Mouse (Mus musculus): ENCODE measurements at regions not wholly inside any gene's neighbourhood (a gene's known extent, or its start where the extent isn't known, plus 50 kb on each side); places are given as distances from the start of the nearest gene placed in this dataset.

- DNase-seq = no peak
These were observed 212.3 kb upstream of the Rbfox1 start for GRCm38 (mm10) chr16:5672871-5673270.

DNA sequence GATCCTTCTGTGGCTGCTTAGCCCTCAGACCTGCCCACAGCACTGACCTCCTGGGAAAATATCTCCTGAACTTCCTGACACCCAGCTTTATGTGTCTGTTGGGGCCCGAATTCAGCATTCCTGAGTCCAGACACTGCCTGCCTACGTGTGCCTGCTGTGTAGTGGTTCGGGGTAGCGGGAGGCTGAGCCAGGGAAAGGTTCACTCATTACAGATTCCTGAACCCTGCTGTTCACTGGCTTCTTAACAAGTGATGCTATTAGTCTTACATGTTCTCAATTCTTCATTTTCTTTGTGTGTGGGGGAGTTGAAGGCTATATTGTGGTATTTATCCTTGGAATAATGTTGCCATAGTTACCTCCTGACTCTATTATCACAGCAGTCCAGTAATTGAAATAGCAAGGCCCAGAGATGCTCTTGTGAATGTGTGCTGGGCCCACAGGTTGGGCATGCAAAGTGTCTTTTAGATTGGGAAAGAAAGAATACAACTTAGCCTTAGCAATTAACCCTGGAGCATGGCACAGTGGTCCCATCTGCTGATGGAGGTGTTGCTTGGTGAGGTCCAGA lies 216.7 kb upstream of the Rbfox1 start:
- DNase-seq = no peak

DNA sequence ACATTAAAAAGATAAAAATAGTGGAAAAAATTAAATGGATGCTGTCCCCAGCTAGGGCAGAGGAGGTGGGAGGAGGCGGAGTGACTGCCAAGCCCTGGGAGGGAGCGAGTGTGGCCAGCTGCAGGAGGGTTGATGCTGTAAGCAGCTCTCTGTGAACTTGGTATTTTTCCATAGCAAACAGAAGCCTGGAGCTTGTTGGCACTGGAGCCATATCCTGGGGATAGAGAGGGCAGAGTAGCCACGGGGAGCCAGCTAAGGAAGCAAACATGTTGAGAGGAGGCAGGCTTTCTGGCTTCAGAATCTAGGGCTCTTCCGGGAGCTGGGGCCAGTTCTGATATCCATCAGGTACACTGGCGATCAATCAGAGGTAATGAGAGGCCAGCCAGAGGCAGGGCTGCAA lies 223.2 kb upstream of the Rbfox1 start:
- no peak for DNase-seq

DNA sequence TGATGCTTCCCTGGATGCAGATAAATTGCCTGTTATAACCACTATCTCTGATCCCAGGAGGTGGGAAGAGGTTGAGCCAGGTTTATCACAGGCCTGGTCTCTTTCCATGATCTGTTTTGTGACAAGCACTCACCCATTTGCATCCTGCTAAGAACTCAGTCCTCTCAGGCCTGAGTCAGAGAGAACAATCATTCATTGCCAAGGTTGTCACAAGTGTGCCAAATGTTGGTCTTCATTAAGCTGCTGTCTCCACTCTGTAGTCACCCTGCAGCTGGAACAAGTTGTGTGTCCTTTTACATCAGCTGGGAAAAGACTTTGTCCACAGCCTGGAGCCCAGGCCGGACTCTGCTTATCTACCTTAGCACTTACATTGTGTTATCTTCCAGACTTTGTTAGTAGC lies 233.6 kb upstream of the Rbfox1 start:
- no peak for DNase-seq

GRCm38 (mm10) chr16:5651002-5651401 lies 234.2 kb upstream of the Rbfox1 start:
- no peak for DNase-seq

GRCm38 (mm10) chr16:5639956-5640355 lies 245.2 kb upstream of the Rbfox1 start:
- DNase-seq = no peak

DNA sequence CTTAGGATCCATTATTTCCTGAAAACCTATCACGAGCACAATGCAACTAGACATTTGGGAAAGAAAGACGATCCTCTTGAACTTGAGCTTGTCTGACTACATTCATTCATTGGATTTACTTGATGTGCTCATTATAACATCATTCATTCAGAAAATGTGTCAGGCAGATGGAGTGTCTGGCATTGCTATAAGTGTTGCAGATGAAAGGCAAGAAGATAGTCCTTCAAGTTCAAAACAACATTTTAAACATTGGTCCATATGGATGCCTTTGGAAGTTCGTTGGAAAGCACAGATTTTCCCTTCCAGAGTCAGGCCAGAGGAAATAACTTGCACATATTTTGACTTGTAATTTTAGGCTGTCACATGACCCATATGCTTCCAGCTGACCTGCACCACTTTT lies 255.2 kb upstream of the Rbfox1 start:
- DNase-seq = no peak

DNA sequence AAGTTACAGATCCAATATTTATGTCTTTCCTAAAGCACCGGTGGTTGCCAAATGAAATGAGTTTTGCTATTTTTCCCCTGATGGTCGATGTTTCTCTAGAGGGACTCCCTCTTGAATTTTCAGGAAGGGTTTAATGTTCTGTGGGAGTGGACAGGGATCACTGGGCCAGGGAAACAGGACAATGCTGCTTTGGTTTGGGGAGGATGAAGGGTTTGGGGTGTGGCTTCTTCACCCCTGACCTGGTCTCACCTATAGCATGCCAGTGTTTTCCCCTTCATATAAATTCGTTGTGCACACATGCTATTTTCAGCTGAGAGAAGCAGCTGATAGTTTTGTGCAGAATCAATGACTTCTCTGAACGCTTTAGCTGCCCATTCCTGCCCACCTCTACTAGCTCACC lies 257.2 kb upstream of the Rbfox1 start:
- no peak for DNase-seq

GRCm38 (mm10) chr16:5627117-5627909 lies 257.8 kb upstream of the Rbfox1 start:
- no peak for DNase-seq

DNA sequence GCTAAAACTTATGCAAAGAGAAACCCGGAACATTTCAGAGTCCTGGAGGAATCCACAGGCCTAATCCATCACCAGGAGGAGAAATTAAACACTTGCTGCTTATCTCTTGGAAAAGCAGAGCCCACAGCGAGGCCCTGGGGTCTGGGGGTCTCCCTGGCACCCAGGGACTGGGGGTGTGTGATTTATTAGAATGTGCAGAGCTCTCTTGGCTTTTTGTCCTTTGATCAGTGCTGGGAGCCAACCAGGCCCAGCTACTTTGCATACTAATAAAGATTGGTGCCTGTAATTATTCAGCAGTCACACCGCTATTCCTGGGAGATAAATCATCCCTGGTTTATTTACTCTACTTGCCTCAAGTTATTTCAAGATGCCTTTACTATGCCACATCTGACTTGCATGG lies 260.0 kb upstream of the Rbfox1 start:
- DNase-seq = no peak

DNA sequence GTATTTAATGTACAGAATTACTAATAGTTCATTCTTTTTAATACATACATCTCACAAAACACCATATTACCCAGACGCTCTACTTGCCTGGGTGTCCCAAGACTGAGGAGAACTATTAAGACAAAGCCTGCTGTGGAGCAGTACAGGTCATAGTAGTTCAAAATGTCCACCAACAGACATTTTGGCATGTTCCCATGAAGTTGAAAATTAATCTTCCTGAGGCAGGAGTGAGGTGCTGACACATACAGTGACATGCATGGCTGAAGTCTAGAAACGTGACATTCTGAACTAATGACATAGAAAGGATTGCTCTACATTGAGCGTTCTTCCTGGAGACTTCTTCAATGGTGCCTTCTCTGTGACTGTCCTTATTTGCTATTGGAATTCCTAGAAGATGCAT lies 264.6 kb upstream of the Rbfox1 start:
- DNase-seq = no peak

DNA sequence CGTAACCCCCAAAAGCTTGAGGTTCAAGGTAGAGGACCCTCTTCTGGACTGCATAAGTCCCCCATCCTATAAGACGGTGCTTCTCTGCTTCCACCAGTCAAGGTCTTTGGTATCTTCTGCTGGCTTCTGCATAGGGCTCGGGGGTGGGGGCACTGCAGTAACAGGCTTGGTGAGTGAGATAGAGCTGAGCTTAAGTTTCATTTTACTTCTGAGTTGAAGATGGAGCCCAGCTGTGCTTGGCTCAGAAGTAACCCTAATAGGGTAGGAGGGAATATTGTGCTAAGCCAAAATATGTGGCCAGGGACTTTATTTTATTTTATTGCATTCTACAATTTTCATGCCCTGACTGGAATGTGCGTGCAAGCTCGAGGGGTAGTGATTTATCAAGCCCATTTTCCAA lies 268.8 kb upstream of the Rbfox1 start:
- DNase-seq = no peak

DNA sequence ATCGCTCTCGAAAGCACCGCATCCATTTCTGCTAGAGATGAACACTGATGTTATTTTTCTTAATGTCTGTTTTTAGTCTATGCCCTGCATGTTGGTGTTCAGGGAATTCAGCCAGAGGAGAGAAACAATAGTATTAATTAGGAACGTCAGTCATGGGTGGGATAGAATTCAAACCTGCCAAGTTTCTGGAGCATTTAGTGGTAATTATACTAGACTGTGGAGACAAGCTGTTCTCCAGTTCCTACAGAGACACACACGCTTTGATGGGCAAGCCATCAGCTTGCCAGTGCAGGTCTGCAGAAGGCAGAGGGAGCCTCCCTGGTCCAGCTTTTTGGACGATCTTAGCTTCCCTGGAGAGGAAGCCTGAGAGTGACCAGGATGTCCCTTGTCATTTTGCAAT lies 289.8 kb upstream of the Rbfox1 start:
- no peak for DNase-seq

GRCm38 (mm10) chr16:5578333-5578732 lies 306.8 kb upstream of the Rbfox1 start:
- DNase-seq = no peak

DNA sequence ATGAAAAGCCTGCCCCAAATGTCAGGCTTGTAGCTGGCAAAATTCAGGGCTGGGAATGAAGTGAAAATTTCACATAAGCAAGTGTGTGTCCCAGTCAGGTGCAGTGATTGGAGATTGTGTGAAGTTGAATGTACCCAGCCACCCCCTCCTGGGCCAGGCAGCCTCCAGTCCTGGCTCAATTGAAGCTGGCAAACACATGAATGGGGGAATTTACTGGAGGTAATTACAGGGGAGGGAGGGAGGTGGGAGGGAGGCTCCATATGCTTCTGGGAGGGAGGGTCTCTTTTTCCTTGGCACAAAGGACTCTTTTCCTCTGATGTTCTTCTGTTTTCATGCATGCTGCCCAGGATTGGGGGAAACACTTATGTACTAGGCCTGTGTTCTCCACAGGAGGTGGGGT lies 312.4 kb upstream of the Rbfox1 start:
- no peak for DNase-seq

GRCm38 (mm10) chr16:5570619-5571018 lies 314.5 kb upstream of the Rbfox1 start:
- no peak for DNase-seq

DNA sequence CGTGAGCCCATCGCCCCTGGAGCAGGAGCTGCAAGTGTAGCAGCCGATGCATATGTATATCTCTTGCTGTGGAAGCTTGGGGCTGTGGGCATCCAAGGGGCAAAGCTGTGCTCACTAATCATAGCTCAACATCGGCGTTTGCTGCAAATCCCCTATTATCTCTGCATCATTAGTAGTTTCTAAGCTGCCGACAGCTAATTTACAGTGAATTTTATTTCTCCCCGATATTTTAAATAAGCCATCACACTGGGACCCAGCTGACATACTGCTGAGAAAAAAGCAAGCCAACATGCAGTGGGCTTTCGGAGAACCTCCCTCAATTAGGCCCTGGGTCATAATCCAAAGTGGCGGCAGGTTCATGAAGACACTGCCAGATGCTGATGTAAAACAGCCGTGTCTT lies 313.3 kb upstream of the Eef2kmt start:
- DNase-seq = no peak

- DNase-seq = no peak
These were observed 293.2 kb upstream of the Eef2kmt start for GRCm38 (mm10) chr16:5549026-5549425.

DNA sequence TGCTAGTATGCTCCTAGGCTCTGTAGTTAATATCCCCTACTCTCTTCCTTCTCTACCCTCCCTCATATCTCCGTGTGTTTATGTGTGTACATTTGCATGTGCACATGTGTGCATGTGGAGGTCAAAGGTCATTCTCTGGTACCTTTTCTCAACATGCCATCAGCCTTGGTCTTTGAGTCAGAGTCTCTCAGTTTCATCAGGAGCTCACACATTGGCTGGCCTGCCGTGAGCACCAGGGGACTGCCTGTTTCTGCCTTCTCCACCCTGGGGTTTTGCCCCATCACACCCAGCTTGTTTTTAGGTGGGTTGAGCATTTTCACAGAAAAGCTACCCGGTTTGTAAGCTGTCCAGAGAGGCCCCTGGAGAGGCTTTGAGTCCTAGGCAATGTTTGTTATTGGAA lies 292.8 kb upstream of the Eef2kmt start:
- no peak for DNase-seq

DNA sequence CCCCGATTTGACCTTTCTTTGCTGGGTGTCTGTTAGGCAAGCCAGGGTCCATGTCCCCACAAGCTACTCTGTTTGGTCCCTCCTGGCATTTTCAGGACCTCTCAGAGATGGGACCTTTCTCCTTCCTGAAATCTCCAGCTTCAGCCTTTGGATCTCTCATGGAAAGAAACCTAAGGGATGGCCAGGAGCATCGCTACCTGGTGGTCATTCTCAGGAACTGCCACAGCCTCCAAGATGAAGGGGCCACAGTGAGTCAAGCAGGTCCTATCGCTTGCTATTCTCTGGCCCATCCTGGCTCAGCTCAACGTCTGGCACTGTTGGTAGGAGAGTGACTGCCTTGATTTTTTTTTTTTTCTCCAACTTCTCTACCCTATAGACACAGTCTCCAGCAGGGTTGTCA lies 291.0 kb upstream of the Eef2kmt start:
- DNase-seq = no peak

- no peak for DNase-seq
These were observed 290.0 kb upstream of the Eef2kmt start for GRCm38 (mm10) chr16:5545801-5546200.

- no peak for DNase-seq
These were observed 288.7 kb upstream of the Eef2kmt start for GRCm38 (mm10) chr16:5544436-5544835.

GRCm38 (mm10) chr16:5538836-5539510 lies 283.2 kb upstream of the Eef2kmt start:
- DNase-seq = no peak
